Mouse (Mus musculus): ENCODE results near the gene Cd300lg. TPM values are rescaled to one million over a fixed set of nuclear protein-coding genes. Genes with fewer than 3 reads are reported as not detected.

The Cd300lg gene
- polyA plus RNA-seq, 1 experiment, result 18.3 TPM

DNA sequence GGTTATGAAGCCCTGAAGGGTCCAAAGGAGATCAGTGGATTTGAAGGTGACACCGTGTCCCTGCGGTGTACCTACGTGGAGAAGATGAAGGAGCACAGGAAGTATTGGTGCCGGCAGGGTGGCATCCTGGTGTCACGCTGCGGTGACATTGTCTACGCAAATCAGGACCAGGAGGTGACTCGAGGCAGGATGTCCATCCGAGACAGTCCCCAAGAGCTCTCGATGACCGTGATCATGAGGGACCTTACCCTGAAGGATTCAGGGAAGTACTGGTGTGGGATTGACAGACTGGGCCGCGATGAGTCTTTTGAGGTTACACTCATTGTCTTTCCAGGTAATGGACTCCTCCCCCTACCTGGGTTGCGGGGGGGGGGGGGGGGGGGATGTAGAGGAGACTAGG is 1.7 kb downstream of the Cd300lg start:
- Histone ChIP-seq H3K4me1 (replicated peaks; ENCODE audit: control insufficient read depth, insufficient read depth, low read length) (no peaks in the 10 kb centered on the region), H3K27me3 (ENCODE audit: control insufficient read depth, insufficient read depth, low read length) (no peaks in the 10 kb centered on the region), H3K36me3 (ENCODE audit: control insufficient read depth, insufficient read depth, low read length) (no peaks in the 10 kb centered on the region), H3K27ac (ENCODE audit: control insufficient read depth, insufficient read depth, low read length) (no peak overlapping the region), H3K4me3 (ENCODE audit: control insufficient read depth, insufficient read depth, low read length) (no peak overlapping the region)
- 98% methylated on average over 14 of the region's 14 CpGs for WGBS
- DNase-seq, result no peak
- TF ChIP-seq POLR2A (IDR thresholded peaks at IDR 0.05; ENCODE audit: control insufficient read depth, extremely low read depth, insufficient read depth, low read length, poor library complexity) (no peak), CTCF (IDR thresholded peaks at IDR 0.05; ENCODE audit: borderline replicate concordance, control insufficient read depth, extremely low read depth, insufficient read depth, low read length, poor library complexity) (no peak)

GRCm38 (mm10) chr11:102043381-102043780 is 2.1 kb downstream of the Cd300lg start:
- Histone ChIP-seq H3K36me3 (ENCODE audit: control insufficient read depth, insufficient read depth, low read length) (no peaks in the 10 kb centered on the region), H3K4me1 (replicated peaks; ENCODE audit: control insufficient read depth, insufficient read depth, low read length) (no peaks in the 10 kb centered on the region), H3K27ac (ENCODE audit: control insufficient read depth, insufficient read depth, low read length) (no peak overlapping the region), H3K27me3 (ENCODE audit: control insufficient read depth, insufficient read depth, low read length) (no peaks in the 10 kb centered on the region), H3K4me3 (ENCODE audit: control insufficient read depth, insufficient read depth, low read length) (no peak overlapping the region)
- 93% methylated on average over 6 of the region's 6 CpGs for WGBS
- DNase-seq, result no peak
- TF ChIP-seq POLR2A (IDR thresholded peaks at IDR 0.05; ENCODE audit: control insufficient read depth, extremely low read depth, insufficient read depth, low read length, poor library complexity) (no peak), CTCF (IDR thresholded peaks at IDR 0.05; ENCODE audit: borderline replicate concordance, control insufficient read depth, extremely low read depth, insufficient read depth, low read length, poor library complexity) (no peak)

GRCm38 (mm10) chr11:102044691-102045212 is 3.4 kb downstream of the Cd300lg start:
- 87% methylated on average over 7 of the region's 7 CpGs for WGBS
- H3K27ac ChIP-seq (ENCODE audit: control insufficient read depth, insufficient read depth, low read length), result no peak overlapping the region
- no peaks in the 10 kb centered on the region for H3K36me3 ChIP-seq (ENCODE audit: control insufficient read depth, insufficient read depth, low read length)
- no peak overlapping the region for H3K4me3 ChIP-seq (ENCODE audit: control insufficient read depth, insufficient read depth, low read length)
- no peaks in the 10 kb centered on the region for H3K4me1 ChIP-seq (replicated peaks; ENCODE audit: control insufficient read depth, insufficient read depth, low read length)
- DNase-seq, result no peak
- H3K27me3 ChIP-seq (ENCODE audit: control insufficient read depth, insufficient read depth, low read length), result no peaks in the 10 kb centered on the region
- TF ChIP-seq CTCF (IDR thresholded peaks at IDR 0.05; ENCODE audit: borderline replicate concordance, control insufficient read depth, extremely low read depth, insufficient read depth, low read length, poor library complexity), result no peak
- no peak for TF ChIP-seq POLR2A (IDR thresholded peaks at IDR 0.05; ENCODE audit: control insufficient read depth, extremely low read depth, insufficient read depth, low read length, poor library complexity)

- H3K4me1 ChIP-seq (replicated peaks; ENCODE audit: control insufficient read depth, insufficient read depth, low read length), result no peaks in the 10 kb centered on the region
- DNase-seq, result no peak
- H3K27me3 ChIP-seq (ENCODE audit: control insufficient read depth, insufficient read depth, low read length), result no peaks in the 10 kb centered on the region
- H3K4me3 ChIP-seq (ENCODE audit: control insufficient read depth, insufficient read depth, low read length), result no peak overlapping the region
- H3K27ac ChIP-seq (ENCODE audit: control insufficient read depth, insufficient read depth, low read length), result no peak overlapping the region
- no peak for TF ChIP-seq POLR2A (IDR thresholded peaks at IDR 0.05; ENCODE audit: control insufficient read depth, extremely low read depth, insufficient read depth, low read length, poor library complexity)
- no peak for TF ChIP-seq CTCF (IDR thresholded peaks at IDR 0.05; ENCODE audit: borderline replicate concordance, control insufficient read depth, extremely low read depth, insufficient read depth, low read length, poor library complexity)
- 90% methylated on average over 9 of the region's 9 CpGs for WGBS
- no peaks in the 10 kb centered on the region for H3K36me3 ChIP-seq (ENCODE audit: control insufficient read depth, insufficient read depth, low read length)
These were observed 5.3 kb downstream of the Cd300lg start for GRCm38 (mm10) chr11:102046607-102047006.

DNA sequence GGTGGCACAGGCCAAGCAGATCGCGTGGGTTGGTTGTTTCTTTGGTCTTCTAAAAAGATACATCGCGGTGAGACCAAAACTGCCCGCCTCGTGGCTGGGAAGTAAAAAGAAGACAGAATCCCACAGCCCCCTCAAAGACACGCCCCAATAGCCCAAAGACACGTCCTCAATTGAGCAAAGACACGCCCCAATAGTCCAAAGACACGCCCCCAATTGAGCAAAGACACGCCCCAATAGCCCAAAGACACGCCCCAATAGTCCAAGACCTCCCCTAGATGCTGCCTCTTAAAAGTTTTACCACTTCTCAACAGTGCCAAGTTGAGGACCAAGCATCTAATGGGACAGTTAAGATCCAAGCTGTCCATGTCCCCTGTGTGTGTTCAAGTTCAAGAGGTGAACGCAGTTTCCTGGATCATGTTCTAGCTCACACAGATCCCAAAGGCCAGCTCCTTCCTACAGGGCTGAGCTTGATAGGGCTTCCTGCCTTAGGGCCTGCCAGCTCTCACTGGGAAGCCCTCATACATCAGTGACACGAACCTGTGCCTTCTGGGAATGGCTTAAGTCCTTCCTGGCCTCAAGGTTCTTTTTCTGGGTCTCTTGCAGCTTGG is 8.7 kb downstream of the Cd300lg start:
- no peaks in the 10 kb centered on the region for H3K27me3 ChIP-seq (ENCODE audit: control insufficient read depth, insufficient read depth, low read length)
- no peak for TF ChIP-seq POLR2A (IDR thresholded peaks at IDR 0.05; ENCODE audit: control insufficient read depth, extremely low read depth, insufficient read depth, low read length, poor library complexity)
- no peak for TF ChIP-seq CTCF (IDR thresholded peaks at IDR 0.05; ENCODE audit: borderline replicate concordance, control insufficient read depth, extremely low read depth, insufficient read depth, low read length, poor library complexity)
- H3K4me1 ChIP-seq (replicated peaks; ENCODE audit: control insufficient read depth, insufficient read depth, low read length), result no peaks in the 10 kb centered on the region
- 65% methylated on average over 14 of the region's 14 CpGs for WGBS
- no peak for DNase-seq
- no peak overlapping the region for H3K27ac ChIP-seq (ENCODE audit: control insufficient read depth, insufficient read depth, low read length)
- no peaks in the 10 kb centered on the region for H3K36me3 ChIP-seq (ENCODE audit: control insufficient read depth, insufficient read depth, low read length)
- no peak overlapping the region for H3K4me3 ChIP-seq (ENCODE audit: control insufficient read depth, insufficient read depth, low read length)

DNA sequence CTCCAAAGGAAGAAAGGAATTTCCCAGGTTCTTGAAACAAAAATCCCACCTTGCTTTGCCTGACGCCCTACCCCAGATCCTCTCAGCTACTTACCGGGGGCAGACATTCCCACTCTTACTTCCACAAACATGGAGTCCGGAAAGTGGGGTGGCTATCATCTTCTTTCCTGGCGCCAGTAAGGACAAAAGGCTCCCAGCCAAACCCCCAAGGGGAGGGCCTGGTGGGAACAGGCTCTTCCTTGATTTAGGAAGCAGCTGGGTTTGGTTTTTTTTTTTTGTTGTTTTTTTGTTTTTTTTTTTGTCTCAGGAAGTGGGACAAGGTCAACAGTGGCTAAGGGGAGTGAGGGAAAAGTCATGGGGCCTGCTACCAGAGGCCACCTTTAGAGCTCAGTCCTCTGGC is 10.2 kb downstream of the Cd300lg start:
- H3K4me3 ChIP-seq (ENCODE audit: control insufficient read depth, insufficient read depth, low read length), result no peak overlapping the region
- no peaks in the 10 kb centered on the region for H3K36me3 ChIP-seq (ENCODE audit: control insufficient read depth, insufficient read depth, low read length)
- WGBS, result 91% methylated on average over 4 of the region's 4 CpGs
- TF ChIP-seq CTCF (IDR thresholded peaks at IDR 0.05; ENCODE audit: borderline replicate concordance, control insufficient read depth, extremely low read depth, insufficient read depth, low read length, poor library complexity) (no peak), POLR2A (IDR thresholded peaks at IDR 0.05; ENCODE audit: control insufficient read depth, extremely low read depth, insufficient read depth, low read length, poor library complexity) (no peak)
- no peak for DNase-seq
- H3K27me3 ChIP-seq (ENCODE audit: control insufficient read depth, insufficient read depth, low read length), result no peaks in the 10 kb centered on the region
- H3K27ac ChIP-seq (ENCODE audit: control insufficient read depth, insufficient read depth, low read length), result no peak overlapping the region
- no peaks in the 10 kb centered on the region for H3K4me1 ChIP-seq (replicated peaks; ENCODE audit: control insufficient read depth, insufficient read depth, low read length)
